Mouse (Mus musculus) lung, postnatal 0 days (tissue): ENCODE results near the gene Cygb. TPM values are rescaled to one million over a fixed set of nuclear protein-coding genes. Genes with fewer than 3 reads are reported as not detected.

Experiments
- ATAC-seq: fragments of 200-750 bp; cut with Nextera tagmentation; 2 replicates; pipeline ENCODE4 v1.8.0; 2017; ENCODE audit warnings: moderate library complexity
- DNase-seq: peaks from one replicate; pipeline ENCODE4 v3.0.0-alpha.2; 2016; ENCODE audit warnings: low spot score
- H3K27ac ChIP-seq: fragments of 300-500 bp; sonication (generic); 2 replicates; pipeline ENCODE4 v1.5.1; 2014; ENCODE audit warnings: antibody characterized with exemption, mild to moderate bottlenecking, low read length, mixed read lengths
- H3K27me3 ChIP-seq: fragments of 300-500 bp; sonication (generic); replicated peaks from 2 replicates; pipeline ENCODE4 v1.6.1; 2014; ENCODE audit warnings: low read length, mixed read lengths; ENCODE audit not compliant: insufficient read depth
- H3K36me3 ChIP-seq: fragments of 300-500 bp; sonication (generic); 2 replicates; pipeline ENCODE4 v1.6.1; 2014; ENCODE audit warnings: low read length, mixed read lengths; ENCODE audit not compliant: insufficient read depth
- H3K4me1 ChIP-seq: fragments of 300-500 bp; sonication (generic); 2 replicates; pipeline ENCODE4 v1.6.1; 2014; ENCODE audit warnings: antibody characterized with exemption, low read depth, low read length, mixed read lengths; ENCODE audit not compliant: insufficient read depth
- H3K4me2 ChIP-seq: fragments of 300-500 bp; sonication (generic); replicated peaks from 2 replicates; pipeline ENCODE4 v1.6.1; 2014; ENCODE audit warnings: low read depth, mild to moderate bottlenecking, low read length, moderate library complexity, mixed read lengths
- H3K4me3 ChIP-seq: fragments of 300-500 bp; sonication (generic); 2 replicates; pipeline ENCODE4 v1.5.1; 2014; ENCODE audit warnings: low read depth, low read length
- H3K9ac ChIP-seq: fragments of 300-500 bp; sonication (generic); replicated peaks from 2 replicates; pipeline ENCODE4 v1.6.1; 2014; ENCODE audit warnings: low read depth, mild to moderate bottlenecking
- H3K9me3 ChIP-seq: fragments of 300-500 bp; sonication (generic); 2 replicates; pipeline ENCODE4 v1.6.1; 2016; ENCODE audit warnings: low read length, mixed read lengths
- CTCF ChIP-seq: IDR thresholded peaks from 2 replicates; pipeline ENCODE4 v1.5.1; 2016; ENCODE audit warnings: antibody characterized with exemption, mild to moderate bottlenecking
- EP300 ChIP-seq: IDR thresholded peaks from 2 replicates; pipeline ENCODE4 v1.6.1; 2016; ENCODE audit warnings: antibody characterized with exemption, mild to moderate bottlenecking, control low read depth
- WGBS: fragments of 180-500 bp; shearing (Covaris S2); extraction: QIAGEN DNeasy Blood & Tissue Kit; methylation state at CpG from one replicate; pipeline ENCODE4 v1.1.7; 2014; 5-methylcytosine and 5-hydroxymethylcytosine counted together
- polyA plus RNA-seq: library from polyadenylated mRNA; unstranded; fragments of >200 nt; fragmentation: Nextera tagmentation; extraction: Ambion mirVana; gene quantifications from 2 replicates; pipeline ENCODE4 v1.2.1, GENCODE M21; 2015

Gene Cygb
- polyA plus RNA-seq, 1 experiment from 2014 or later: 32.0 TPM

- no peak overlapping the region for H3K4me3 ChIP-seq
- no peak for TF ChIP-seq EP300
- no peak for TF ChIP-seq CTCF
- no peaks in the 10 kb centered on the region for H3K9me3 ChIP-seq
- DNase-seq (no peak), ATAC-seq (no peak)
- no peak overlapping the region for H3K9ac ChIP-seq
- H3K27me3 ChIP-seq: no peaks in the 10 kb centered on the region; the same call in 1 of the 2 replicates
- H3K4me2 ChIP-seq: 0 out of 2 replicates have a peak overlapping the region, but pooled peaks have one; percentile 38
- H3K36me3 ChIP-seq: no peaks in the 10 kb centered on the region
- 70% methylated on average over 15 of the region's 15 CpGs for WGBS
- H3K4me1 ChIP-seq: peaks cover 31% of the 10 kb centered on the region
- H3K27ac ChIP-seq: no peak overlapping the region
Measured at GRCm38 (mm10) chr11:116659027-116659621, 5.0 kb upstream of the Cygb start.

- H3K4me2 ChIP-seq: peak overlapping the region; percentile 38; the same call in 1 of the 2 replicates
- H3K4me1 ChIP-seq: peaks cover 31% of the 10 kb centered on the region
Measured at GRCm38 (mm10) chr11:116658238-116658637, 4.1 kb upstream of the Cygb start.

GRCm38 (mm10) chr11:116657311-116658223 lies 3.5 kb upstream of the Cygb start:
- no peaks in the 10 kb centered on the region for H3K36me3 ChIP-seq
- no peaks in the 10 kb centered on the region; the same call in none of the 2 replicates for H3K27me3 ChIP-seq
- H3K27ac ChIP-seq: peak overlapping the region; percentile 85
- ATAC-seq (peak; percentile 90), DNase-seq (peak; percentile 99)
- peak overlapping the region; percentile 6; the same call in 1 of the 2 replicates for H3K4me3 ChIP-seq
- peak overlapping the region; percentile 38 for H3K4me2 ChIP-seq
- H3K4me1 ChIP-seq: peaks cover 27% of the 10 kb centered on the region; the same call in 1 of the 2 replicates
- 10% methylated on average over 21 of the region's 22 CpGs for WGBS
- TF ChIP-seq CTCF: peak; percentile 64
- no peak for TF ChIP-seq EP300
- H3K9me3 ChIP-seq: no peaks in the 10 kb centered on the region
- H3K9ac ChIP-seq: no peak overlapping the region

More at GRCm38 (mm10) chr11:116658238-116658637, 4.1 kb upstream of the Cygb start:
- Histone ChIP-seq H3K27ac (peak overlapping the region; percentile 85; the same call in 1 of the 2 replicates), H3K27me3 (no peaks in the 10 kb centered on the region; the same call in 1 of the 2 replicates), H3K4me3 (no peak overlapping the region; the same call in 1 of the 2 replicates), H3K36me3 (no peaks in the 10 kb centered on the region), H3K9me3 (no peaks in the 10 kb centered on the region), H3K9ac (no peak overlapping the region)
- ATAC-seq (0 out of 2 replicates have a peak, but pooled peaks have one; percentile 3), DNase-seq (no peak)
- TF ChIP-seq EP300 (no peak), CTCF (no peak)
- 52% methylated on average over 10 of the region's 10 CpGs for WGBS

DNA sequence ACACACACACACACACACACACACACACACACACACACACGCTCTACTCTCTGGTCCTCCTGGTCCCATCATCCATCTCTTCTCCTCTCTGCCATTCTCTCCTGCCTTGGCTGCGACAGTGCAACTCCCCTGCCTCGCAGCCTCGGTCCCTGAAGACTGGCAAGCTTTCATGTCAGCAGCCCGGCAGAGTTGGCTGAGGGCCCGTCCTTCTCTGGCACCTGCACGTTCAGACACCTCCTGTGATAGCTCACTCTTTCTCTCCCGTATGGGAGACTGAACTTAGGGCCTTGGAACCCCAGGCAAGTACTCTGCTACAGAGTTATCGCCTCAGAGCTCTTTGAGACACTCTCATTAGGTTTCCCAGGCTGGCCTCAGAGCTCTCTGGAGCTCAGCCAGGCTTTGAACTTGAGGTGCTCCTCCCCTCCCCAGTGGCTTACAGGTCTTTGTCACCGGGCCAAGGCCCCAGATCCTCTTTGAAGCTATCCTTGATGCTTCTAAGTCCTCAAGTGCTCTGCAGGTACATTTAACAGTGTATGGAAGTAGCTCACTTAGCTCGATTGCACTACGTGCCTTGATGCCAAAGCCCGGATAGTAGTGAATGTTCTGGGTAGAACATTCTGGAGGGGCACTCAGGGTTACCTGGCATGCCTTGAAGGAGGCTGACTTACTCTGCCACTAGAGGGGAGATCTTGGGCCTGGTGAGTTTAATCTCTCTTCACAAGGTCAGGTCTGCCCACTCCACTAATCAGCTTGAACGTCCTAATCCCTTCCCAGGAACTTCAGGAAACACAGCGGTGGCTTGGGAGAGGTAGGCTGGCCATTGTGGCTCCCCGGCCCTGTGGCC lies 2.5 kb upstream of the Cygb start:
- H3K9ac ChIP-seq: no peak overlapping the region
- 46% methylated on average over 16 of the region's 16 CpGs for WGBS
- no peaks in the 10 kb centered on the region for H3K9me3 ChIP-seq
- ATAC-seq: peak; percentile 71
- H3K36me3 ChIP-seq: no peaks in the 10 kb centered on the region
- H3K4me1 ChIP-seq: peaks cover 18% of the 10 kb centered on the region; the same call in 1 of the 2 replicates
- TF ChIP-seq EP300 (peak; percentile 75), CTCF (peak; percentile 34; the same call in 1 of the 2 replicates)
- no peaks in the 10 kb centered on the region; the same call in none of the 2 replicates for H3K27me3 ChIP-seq
- peak overlapping the region; percentile 38; the same call in 1 of the 2 replicates for H3K4me2 ChIP-seq
- H3K4me3 ChIP-seq: no peak overlapping the region
- peak overlapping the region; percentile 85 for H3K27ac ChIP-seq
- DNase-seq: peak; percentile 84

GRCm38 (mm10) chr11:116653709-116654221 lies 348 bp downstream of the Cygb start:
- DNase-seq: peak; percentile 56
- peak overlapping the region; percentile 50 for H3K4me3 ChIP-seq
- 0% methylated on average over 28 of the region's 47 CpGs for WGBS
- H3K4me2 ChIP-seq: peak overlapping the region; percentile 95
- TF ChIP-seq CTCF (no peak), EP300 (no peak)
- H3K4me1 ChIP-seq: peaks cover 6% of the 10 kb centered on the region; the same call in 1 of the 2 replicates
- no peaks in the 10 kb centered on the region; the same call in none of the 2 replicates for H3K27me3 ChIP-seq
- no peaks in the 10 kb centered on the region for H3K9me3 ChIP-seq
- H3K27ac ChIP-seq: peak overlapping the region; percentile 32; the same call in 1 of the 2 replicates
- ATAC-seq: no peak
- no peaks in the 10 kb centered on the region for H3K36me3 ChIP-seq
- peak overlapping the region; percentile 52 for H3K9ac ChIP-seq
